Mouse (Mus musculus) stomach, postnatal 0 days (tissue): Measurements from ENCODE around the gene Gm21981. TPM values are rescaled to one million over a fixed set of nuclear protein-coding genes. Genes with fewer than 3 reads are reported as not detected.

Source experiments
- ATAC-seq: fragments of 200-750 bp; cut with Nextera tagmentation; 2 replicates; pipeline ENCODE4 v1.8.0; 2017; ENCODE audit not compliant: low FRiP score, low TSS enrichment
- DNase-seq: peaks from one replicate; pipeline ENCODE4 v3.0.0-alpha.2; 2016; ENCODE audit warnings: low spot score
- H3K27ac ChIP-seq: fragments of 300-500 bp; sonication (generic); replicated peaks from 2 replicates; pipeline ENCODE4 v1.5.1; 2014; ENCODE audit warnings: mild to moderate bottlenecking, control low read depth
- H3K27me3 ChIP-seq: fragments of 300-500 bp; sonication (generic); 2 replicates; pipeline ENCODE4 v1.6.1; 2014; ENCODE audit warnings: low read length; ENCODE audit not compliant: control insufficient read depth, insufficient read depth
- H3K36me3 ChIP-seq: fragments of 300-500 bp; sonication (generic); 2 replicates; pipeline ENCODE4 v1.6.1; 2014; ENCODE audit warnings: low read length, mixed read lengths; ENCODE audit not compliant: control insufficient read depth, insufficient read depth
- H3K4me1 ChIP-seq: fragments of 300-500 bp; sonication (generic); replicated peaks from 2 replicates; pipeline ENCODE4 v1.6.1; 2014; ENCODE audit warnings: antibody characterized with exemption; ENCODE audit not compliant: control insufficient read depth, insufficient read depth
- H3K4me2 ChIP-seq: fragments of 300-500 bp; sonication (generic); replicated peaks from 2 replicates; pipeline ENCODE4 v1.6.1; 2014; ENCODE audit warnings: low read depth, mild to moderate bottlenecking, control low read depth, moderate library complexity
- H3K4me3 ChIP-seq: fragments of 300-500 bp; sonication (generic); 2 replicates; pipeline ENCODE4 v1.5.1; 2014; ENCODE audit warnings: low read depth, low read length, control low read depth
- H3K9ac ChIP-seq: fragments of 300-500 bp; sonication (generic); 2 replicates; pipeline ENCODE4 v1.6.1; 2014; ENCODE audit warnings: mild to moderate bottlenecking, low read length, control low read depth, mixed read lengths
- H3K9me3 ChIP-seq: fragments of 300-500 bp; sonication (generic); 2 replicates; pipeline ENCODE4 v1.6.1; 2016; ENCODE audit warnings: low read length; ENCODE audit not compliant: control insufficient read depth
- CTCF ChIP-seq: IDR thresholded peaks from 2 replicates; pipeline ENCODE4 v1.5.1; 2016; ENCODE audit warnings: antibody characterized with exemption, low read depth, mild to moderate bottlenecking, moderate library complexity
- EP300 ChIP-seq: optimal IDR thresholded peaks from 2 replicates; pipeline ENCODE3; 2016; ENCODE audit warnings: antibody characterized with exemption
- whole genome bisulfite sequencing: fragments of 180-500 bp; shearing (Covaris S2); extraction: QIAGEN DNeasy Blood & Tissue Kit; methylation state at CpG from one replicate; pipeline ENCODE4 v1.1.7; 2014; 5-methylcytosine and 5-hydroxymethylcytosine counted together
- polyA plus RNA-seq: library from polyadenylated mRNA; unstranded; fragments of >200 nt; fragmentation: Nextera tagmentation; extraction: Ambion mirVana; gene quantifications from 2 replicates; pipeline ENCODE4 v1.2.1, GENCODE M21; 2015

Gm21981 gene
- polyA plus RNA-seq, 1 experiment from 2014 or later, result not detected

- Histone ChIP-seq H3K4me3 (no peak overlapping the region), H3K9ac (no peak overlapping the region), H3K27me3 (no peaks in the 10 kb centered on the region), H3K27ac (no peak overlapping the region), H3K9me3 (no peaks in the 10 kb centered on the region), H3K4me2 (no peak overlapping the region), H3K36me3 (no peaks in the 10 kb centered on the region), H3K4me1 (0 out of 2 replicates have a peak, but pooled peaks cover 3% of the 10 kb centered on the region)
- DNase-seq, result no peak
- WGBS, result 100% methylated on average over 3 of the region's 3 CpGs
- no peak for TF ChIP-seq CTCF
- ATAC-seq, result no peak
Observed at GRCm38 (mm10) chr17:47691650-47692049, 2.6 kb downstream of the Gm21981 start.

- WGBS, result 86% methylated on average over 7 of the region's 8 CpGs
- Histone ChIP-seq H3K4me1 (0 out of 2 replicates have a peak, but pooled peaks cover 3% of the 10 kb centered on the region), H3K9ac (no peak overlapping the region), H3K4me2 (no peak overlapping the region), H3K9me3 (no peaks in the 10 kb centered on the region), H3K27ac (no peak overlapping the region), H3K4me3 (no peak overlapping the region), H3K36me3 (0 out of 2 replicates have a peak, but pooled peaks cover 2% of the 10 kb centered on the region), H3K27me3 (no peaks in the 10 kb centered on the region)
- TF ChIP-seq CTCF (no peak), EP300 (no peak)
- ATAC-seq (no peak), DNase-seq (no peak)
Observed at GRCm38 (mm10) chr17:47689894-47690293, 4.4 kb downstream of the Gm21981 start.

- Histone ChIP-seq H3K4me1 (0 out of 2 replicates have a peak, but pooled peaks cover 3% of the 10 kb centered on the region), H3K36me3 (0 out of 2 replicates have a peak, but pooled peaks cover 2% of the 10 kb centered on the region), H3K9me3 (no peaks in the 10 kb centered on the region), H3K9ac (peak within 1 kb of the TSS; percentile 81), H3K4me3 (peak within 1 kb of the TSS; percentile 79), H3K27ac (peak within 1 kb of the TSS; percentile 82), H3K4me2 (peak within 1 kb of the TSS; percentile 94), H3K27me3 (no peaks in the 10 kb centered on the region)
- TF ChIP-seq EP300, result no peak
- TF ChIP-seq CTCF, result peak; percentile 37
- ATAC-seq (peak; percentile 61), DNase-seq (peak; percentile 78)
- 1% methylated on average over 47 of the region's 58 CpGs for WGBS
Observed at GRCm38 (mm10) chr17:47688608-47689575, 5.4 kb downstream of the Gm21981 start, which contains the start of gene Frs3. Frs3 (plus strand) TSS chr17:47689030.

- H3K27ac ChIP-seq, result peak within 1 kb of the TSS; percentile 82
- no peak for TF ChIP-seq CTCF
- TF ChIP-seq EP300, result no peak
- H3K4me2 ChIP-seq, result peak within 1 kb of the TSS; percentile 94
- H3K9ac ChIP-seq, result peak within 1 kb of the TSS; percentile 81
- WGBS, result 0% methylated on average over 9 of the region's 9 CpGs
- H3K36me3 ChIP-seq, result 0 out of 2 replicates have a peak, but pooled peaks cover 2% of the 10 kb centered on the region
- H3K4me1 ChIP-seq, result 0 out of 2 replicates have a peak, but pooled peaks cover 3% of the 10 kb centered on the region
- ATAC-seq (no peak), DNase-seq (no peak)
- H3K27me3 ChIP-seq, result no peaks in the 10 kb centered on the region
- peak within 1 kb of the TSS; percentile 79 for H3K4me3 ChIP-seq
- H3K9me3 ChIP-seq, result no peaks in the 10 kb centered on the region
Observed at GRCm38 (mm10) chr17:47688344-47688607, 6.0 kb downstream of the Gm21981 start, which contains the start of gene Tomm6. Tomm6 (minus strand) TSS chr17:47688386.

GRCm38 (mm10) chr17:47687409-47688343 is 6.6 kb downstream of the Gm21981 start:
- H3K9ac ChIP-seq, result peak overlapping the region; percentile 81
- H3K9me3 ChIP-seq, result no peaks in the 10 kb centered on the region
- TF ChIP-seq CTCF (no peak), EP300 (no peak)
- H3K4me1 ChIP-seq, result 0 out of 2 replicates have a peak, but pooled peaks cover 3% of the 10 kb centered on the region
- peak overlapping the region; percentile 79 for H3K4me3 ChIP-seq
- H3K36me3 ChIP-seq, result 0 out of 2 replicates have a peak, but pooled peaks cover 2% of the 10 kb centered on the region
- peak overlapping the region; percentile 94 for H3K4me2 ChIP-seq
- DNase-seq (peak; percentile 96), ATAC-seq (peak; percentile 91)
- no peaks in the 10 kb centered on the region for H3K27me3 ChIP-seq
- peak overlapping the region; percentile 82 for H3K27ac ChIP-seq
- under 1% methylated on average over 70 of the region's 70 CpGs for WGBS
